Mouse (Mus musculus) gonadal fat pad, adult 2 months (tissue): ENCODE measurements around the gene Mtss1l. TPM values are rescaled to one million over a fixed set of nuclear protein-coding genes. Genes with fewer than 3 reads are reported as not detected.

Experiments used
- DNase-seq: peaks from one replicate; pipeline ENCODE4 v3.0.0-alpha.2; 2012; ENCODE audit warnings: low read depth
- polyA plus RNA-seq: library from polyadenylated mRNA; depleted of rRNA; stranded (reverse); fragments of >200 nt; gene quantifications from 2 replicates; pipeline ENCODE4 v1.2.3, GENCODE M21; 2012

Mtss1l gene
- polyA plus RNA-seq, 1 experiment, result 39.4 TPM

DNA sequence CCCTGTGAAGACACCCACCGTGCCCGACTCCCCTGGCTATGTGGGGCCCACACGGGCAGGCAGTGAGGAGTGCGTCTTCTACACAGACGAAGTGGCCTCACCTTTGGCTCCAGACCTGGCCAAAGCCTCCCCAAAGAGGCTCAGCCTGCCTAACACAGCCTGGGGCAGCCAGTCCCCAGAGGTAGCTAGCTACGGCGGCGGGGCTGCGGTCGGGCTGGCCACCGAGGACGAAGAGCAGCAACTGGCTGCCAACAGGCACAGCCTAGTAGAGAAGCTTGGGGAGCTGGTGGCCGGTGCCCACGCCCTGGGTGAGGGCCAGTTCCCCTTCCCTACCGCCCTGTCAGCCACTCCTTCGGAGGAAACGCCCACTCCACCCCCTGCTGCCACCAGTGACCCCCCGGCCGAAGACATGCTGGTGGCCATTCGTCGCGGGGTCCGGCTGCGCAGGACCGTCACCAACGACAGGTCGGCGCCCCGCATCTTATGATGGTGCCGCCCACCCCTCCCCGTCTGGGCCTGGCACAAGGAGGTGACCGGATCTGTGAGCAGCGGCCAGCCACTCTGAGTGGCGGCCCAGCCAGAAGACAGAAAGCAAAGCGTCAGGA lies 17.4 kb downstream of the Mtss1l start:
- no peak for DNase-seq

DNA sequence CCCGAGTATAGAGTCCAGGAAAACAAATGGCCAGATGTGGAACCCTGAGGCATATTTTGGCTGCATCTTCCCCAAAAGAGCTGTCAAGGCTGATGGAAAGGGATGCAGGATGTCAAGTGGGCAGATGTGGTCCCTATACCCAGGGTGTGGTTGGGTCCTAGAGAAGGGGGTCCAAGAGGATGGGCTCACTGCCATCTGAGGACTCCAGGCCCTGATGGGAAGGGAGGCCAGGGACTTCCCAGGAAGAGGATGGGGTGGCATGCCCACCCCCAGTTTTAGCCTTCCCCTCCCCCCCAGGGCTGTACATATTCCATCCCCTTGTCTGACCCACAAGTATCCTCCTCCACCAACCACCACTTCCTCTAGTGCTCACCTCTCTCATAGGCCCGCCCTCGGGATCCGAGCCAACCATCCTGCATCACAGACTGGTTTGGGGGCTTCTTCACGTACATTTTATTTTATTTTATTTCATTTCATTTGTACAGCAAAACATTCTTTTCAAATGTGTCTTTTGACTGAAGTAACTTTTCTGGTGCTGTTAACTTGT lies 19.4 kb downstream of the Mtss1l start:
- no peak for DNase-seq

DNA sequence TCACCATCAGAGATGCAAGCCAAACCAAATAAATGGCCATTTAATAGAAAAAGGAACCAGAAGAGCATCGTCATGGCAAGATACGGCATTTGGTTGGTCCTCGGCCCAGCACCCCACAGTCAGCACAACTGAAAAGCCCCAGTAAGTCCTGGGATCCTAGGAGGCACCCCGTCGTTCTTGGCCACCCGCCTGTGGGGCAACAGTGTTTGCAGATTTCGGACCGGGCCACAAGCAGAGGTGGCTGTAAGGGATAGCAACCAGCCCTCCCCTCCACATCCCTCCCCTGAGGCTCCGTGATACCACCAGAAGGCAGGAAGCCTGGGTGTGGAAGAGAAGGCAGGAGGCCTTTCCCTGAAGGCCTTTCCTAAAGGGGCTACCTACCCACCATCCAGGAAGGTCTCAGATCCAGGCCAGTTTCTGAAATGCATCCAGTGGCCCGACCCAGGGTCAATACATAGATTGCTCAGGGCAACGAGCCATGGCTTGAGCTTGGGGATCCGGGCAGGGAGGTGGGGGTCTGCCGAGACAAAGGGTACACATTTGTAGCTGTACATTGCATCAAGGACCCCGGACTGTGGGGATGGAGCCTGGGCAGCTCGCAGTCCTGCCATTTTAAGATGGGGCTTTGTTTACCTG lies 20.7 kb downstream of the Mtss1l start:
- DNase-seq, result no peak

DNA sequence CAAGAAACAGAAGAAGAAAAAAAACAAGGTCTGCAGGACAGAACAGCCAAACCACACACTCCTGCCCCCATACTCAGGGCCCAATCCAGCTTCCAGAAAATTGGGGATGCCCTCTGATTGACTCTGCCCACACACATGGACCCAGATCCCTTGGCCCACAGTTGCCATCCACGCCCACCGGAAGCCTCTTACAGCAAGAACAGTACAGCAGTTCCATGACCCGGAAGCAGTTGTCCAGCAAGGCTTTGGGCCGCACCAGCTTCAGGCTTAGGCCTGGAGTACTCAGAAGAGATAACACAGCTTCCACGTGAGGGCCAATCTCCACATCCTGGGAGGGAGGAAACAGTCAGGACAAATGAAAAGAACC lies 21.2 kb downstream of the Mtss1l start:
- DNase-seq, result no peak

DNA sequence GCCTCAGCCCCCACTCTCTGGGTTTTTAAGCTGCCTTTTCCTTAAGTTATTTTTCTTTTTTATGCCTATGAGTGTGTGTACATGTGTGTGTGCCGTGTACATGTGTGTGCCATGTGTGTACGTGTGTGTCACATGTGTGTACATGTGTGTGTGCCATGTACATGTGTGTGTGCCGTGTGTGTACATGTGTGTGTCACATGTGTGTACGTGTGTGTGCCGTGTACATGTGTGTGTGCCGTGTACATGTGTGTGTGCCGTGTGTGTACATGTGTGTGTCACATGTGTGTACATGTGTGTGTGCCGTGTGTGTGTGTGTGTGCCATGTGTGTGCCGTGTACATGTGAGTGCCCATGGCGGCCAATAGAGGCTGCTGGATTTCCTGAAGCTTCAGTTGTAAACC lies 23.9 kb downstream of the Mtss1l start:
- DNase-seq, result no peak

DNA sequence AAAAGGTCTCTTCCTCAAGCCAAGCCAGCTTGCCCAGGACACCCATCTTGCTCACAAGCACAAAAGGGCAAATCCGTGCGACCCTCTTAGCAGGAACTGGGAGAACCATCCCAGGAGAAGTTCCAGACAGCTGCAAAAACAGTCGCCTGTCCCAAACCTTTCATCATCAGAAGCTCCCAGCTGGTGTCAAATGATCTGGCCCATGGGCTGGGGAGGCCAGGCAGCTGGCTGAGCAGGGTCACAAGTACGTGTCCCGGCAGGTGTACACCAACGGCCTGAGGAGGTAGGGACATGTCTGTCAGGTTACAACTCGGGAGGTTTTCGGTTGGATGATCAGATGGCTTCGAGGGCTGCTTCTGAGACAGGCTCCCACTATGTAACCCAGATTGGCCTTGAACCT lies 25.4 kb downstream of the Mtss1l start:
- no peak for DNase-seq

DNA sequence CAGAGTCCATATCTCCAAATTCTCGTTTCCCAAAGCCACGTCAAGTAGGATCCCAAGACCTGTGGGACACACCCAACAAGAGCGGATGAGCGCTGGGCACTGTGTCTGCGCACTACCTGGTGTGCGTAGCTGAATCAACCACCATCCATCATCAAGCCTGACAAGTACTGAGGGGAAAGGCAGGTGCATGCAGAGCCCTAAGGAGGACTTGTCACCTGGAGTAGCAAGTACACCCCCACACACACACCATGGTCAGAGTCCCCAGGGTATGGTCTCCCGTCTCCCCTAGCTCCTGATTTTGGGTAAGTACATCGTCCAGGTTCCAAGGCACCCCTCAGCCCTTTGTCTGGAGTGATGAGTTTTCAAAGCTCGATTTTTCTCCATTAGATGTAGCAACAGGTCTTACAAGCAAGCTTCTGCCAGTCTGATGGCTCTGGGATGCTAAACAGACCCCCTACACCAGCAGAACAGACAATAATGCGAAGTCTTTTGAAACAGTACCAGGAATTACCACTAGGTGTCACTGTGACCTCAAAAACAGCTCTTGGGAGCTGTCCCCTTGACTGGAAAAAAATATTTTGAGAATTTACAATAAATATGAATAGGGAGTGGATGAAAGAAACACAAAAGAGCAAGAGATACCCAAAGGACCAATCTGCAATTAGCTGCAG lies 28.4 kb downstream of the Mtss1l start:
- DNase-seq, result no peak

DNA sequence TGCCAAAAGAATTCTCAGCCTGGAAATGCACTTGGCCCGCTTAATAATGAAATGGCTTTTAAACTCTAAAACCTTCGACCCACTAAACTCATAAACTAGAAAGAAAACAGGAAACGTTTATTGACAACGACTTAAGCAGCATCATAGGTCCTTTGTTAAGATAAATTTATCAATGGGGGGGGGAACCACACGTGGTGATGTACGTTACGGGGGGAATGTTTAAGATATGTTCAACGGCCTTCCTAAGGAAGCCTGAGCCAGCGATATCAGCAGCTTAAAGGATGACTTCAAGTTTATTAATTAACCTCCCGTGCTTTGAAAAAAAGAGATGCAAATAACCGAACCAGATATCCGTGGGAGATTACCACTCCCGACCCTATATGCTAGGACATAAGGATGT lies 29.0 kb downstream of the Mtss1l start:
- DNase-seq, result no peak

DNA sequence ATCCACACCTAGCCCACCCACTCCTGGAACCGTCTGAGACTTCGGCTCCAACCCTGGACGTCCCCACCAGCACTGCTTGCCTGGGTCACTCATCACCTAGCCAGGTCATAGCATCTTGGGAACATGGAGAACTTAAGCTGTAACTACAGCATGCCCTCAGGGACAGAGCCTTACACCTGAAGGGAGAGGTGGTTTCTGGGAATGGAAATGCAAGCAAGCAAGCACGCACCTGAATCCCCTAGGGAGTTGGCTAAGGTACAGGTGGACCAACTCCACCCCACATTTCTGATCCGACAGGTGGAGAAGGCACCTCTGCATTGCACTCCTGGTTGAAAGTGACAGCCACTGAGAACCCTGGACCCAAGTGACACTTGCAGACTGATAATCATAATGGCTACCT lies 30.2 kb downstream of the Mtss1l start:
- no peak for DNase-seq

DNA sequence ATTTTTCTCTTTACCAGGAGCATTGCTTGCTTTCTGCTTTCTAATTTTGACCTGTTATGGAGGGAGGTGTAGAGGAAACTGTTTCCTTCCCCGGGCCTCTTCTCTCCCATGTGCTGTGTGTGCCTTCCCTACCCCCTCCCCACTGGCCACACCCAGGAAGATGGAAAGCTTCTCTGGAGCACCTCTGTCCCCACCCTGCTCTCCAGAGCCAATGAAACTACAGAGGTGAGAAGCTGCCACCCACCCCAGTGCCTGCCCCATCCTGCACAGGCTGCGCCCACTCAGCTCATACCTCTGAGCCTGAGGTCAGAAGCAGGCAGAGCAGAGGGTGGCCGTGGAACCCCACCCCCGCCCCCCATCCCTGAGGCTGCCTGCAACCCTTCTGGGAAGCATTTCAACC lies 33.4 kb downstream of the Mtss1l start:
- no peak for DNase-seq

DNA sequence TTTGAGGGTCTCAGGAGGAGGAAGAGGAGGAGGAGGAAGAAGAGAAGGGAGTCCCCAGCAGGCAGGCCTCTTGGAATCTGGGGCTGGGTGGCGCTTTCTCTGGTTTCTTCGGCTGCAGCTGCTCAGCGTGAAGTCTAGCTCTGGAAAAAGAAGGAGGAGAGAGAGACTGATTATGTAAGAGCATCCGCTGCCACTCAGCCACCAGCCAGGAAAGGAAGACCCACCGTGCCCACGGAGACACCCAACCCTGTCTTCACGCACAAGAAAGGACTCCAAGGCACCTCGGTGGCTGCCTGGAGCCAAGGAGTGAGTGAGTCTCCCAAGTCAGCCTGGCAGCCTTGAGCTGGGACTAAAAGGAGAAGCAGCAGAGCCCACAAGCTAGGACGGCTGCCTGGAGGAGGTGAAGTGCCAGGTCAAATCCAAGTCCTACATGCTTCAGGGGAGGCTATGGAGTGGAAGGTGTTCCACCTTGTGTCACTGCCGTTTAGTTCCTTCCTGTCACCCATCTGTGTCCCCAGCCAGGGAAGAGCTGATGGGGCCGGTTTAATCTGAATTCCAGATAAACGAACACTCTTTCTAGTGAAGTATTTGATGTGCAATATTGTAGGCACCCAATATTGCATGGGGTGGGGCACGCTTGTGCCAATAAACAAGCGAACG lies 34.4 kb downstream of the Mtss1l start:
- DNase-seq, result no peak

DNA sequence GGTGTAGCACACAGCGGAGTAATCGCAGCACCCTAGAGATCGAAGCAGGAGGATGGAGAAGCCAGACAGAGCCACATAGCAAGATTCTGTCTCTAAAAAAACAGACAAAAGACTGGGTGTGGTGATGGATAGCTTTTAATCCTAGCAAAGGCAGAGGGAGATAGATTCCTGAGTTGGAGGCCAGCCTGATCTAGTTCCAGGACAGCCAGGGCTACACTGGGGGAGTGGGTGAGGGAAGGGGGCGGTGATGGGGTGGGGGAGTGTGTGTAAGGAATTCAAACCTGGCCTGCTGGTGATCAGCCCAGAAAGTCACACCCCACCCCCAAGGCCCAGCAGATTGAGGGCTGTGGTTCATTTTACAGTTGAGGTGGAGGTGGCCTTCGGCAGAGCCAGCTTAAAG lies 34.9 kb downstream of the Mtss1l start:
- no peak for DNase-seq

DNA sequence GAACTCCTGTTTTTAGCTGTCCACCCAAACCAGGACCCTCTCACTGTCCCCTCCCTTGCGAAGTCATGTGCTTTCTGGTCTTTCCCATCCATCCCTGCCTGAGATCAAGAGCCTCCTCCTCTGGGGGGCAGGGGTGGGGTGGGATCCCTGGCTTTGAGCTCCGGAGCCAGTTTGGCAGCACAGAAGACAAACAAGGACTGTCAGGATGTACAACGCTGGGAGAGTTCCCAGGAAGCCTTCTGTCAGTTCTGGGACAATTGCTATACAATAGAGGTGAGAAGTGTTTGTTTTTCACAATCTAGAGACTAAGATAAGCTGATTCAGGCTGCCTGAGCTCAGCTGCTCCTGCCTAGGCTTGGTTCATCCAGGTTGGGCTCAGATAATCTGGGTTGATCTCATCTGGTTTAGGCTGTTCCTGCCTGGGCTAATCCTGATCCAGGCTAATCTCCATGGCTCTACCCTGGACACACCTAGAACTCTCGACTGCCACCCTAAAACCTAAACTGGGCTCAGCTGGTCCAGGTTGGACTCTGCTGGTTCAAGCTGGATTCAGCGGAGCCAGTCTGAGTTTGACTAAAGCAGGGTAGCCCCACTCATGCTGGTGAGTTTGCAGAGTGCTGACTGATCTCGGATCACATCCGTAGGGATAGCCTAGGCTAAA lies 39.1 kb downstream of the Mtss1l start:
- no peak for DNase-seq

DNA sequence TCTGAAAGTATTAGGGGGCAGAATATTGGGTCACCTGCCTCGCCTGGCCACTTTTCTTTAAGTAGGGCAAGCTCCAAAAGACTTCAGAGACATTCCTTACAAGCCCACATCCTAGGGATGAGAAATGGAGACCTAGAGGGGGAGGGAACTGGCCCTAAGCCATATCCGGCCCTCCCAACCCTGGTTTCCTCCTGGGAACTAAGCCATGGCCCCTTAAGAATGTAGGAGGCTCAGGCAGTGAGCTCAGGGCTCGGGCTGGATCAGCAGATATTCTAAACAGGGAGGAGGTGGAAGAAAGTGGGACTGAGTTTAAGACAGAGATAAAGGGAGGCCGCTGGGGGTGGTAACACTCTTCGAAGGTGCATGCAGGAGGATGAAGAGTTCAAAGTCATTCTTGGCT lies 39.9 kb downstream of the Mtss1l start:
- DNase-seq, result no peak

DNA sequence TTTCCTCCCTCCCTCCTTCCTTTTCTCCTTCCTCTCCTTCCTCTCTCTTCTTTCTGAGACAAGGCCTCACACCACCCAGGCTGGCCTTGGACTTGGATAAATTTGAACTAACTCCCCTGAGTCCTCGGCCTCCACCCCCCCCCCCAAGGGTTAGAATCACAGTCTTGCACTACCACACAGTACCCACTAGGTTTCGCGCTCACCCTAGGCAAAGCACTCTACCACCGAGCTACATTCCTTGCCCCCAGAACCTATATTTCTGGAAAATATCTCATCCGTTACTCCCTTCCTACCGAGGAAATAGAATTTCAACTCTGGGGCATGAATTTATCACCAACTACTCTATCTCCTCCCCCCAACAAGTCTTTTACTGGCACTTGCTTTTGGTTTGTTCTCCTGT lies 40.7 kb downstream of the Mtss1l start:
- no peak for DNase-seq

DNA sequence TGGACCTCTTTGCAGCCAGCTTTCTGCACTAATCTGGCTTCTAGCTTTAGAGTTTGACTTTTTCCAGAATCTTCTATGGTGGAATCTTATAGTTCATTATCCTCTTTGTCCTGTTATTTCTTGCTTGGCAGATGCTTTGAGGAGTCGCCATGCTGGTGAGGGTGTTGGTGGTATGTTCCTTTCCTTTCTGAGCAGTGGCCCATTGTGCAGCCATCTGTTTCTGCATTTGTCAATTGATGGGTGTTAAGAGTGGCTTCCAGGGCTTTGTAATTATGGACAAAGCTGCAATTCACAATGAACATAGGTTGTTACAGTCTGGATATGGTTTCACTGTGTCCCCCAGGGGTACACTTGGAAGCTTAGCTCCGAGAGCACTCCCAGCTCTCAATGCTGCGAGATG lies 43.4 kb downstream of the Mtss1l start:
- no peak for DNase-seq

DNA sequence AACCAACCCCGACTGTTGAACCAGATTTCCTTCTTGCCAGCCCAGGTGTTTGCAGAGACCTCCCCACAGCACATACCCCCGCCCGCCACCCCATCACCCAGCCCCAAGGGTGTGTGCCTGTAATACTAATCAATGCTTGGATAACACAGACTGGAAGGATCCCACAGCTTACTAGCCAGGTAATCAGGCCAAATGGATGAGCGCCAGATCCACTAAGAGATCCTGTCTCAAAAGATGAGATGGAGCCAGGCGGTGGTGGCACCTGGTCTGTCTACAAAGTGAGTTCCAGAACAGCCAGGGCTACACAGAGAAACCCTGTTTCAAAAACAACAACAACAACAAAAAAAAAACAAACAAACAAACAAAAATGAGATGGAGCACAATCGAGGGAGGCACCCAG lies 46.0 kb downstream of the Mtss1l start:
- DNase-seq, result no peak

DNA sequence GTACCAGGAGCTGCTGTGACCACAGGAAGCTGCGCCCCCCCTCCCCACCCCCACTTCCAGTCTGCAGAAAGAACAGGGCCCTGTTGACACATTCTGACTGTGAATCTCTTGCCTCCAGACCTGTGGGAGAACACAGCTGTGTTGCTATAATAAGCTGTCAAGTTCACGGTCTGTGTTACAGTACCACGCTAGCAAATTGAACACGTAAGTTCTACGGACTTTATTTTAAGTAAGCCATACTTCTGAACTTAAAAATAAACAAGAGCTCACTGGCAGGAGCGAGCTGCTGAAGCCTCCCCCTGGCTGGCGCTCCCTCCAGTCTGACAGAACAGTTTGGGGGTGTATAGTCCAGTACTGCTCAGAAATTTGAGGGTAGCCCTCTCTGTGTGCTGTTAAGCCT lies 51.2 kb downstream of the Mtss1l start:
- DNase-seq, result no peak

DNA sequence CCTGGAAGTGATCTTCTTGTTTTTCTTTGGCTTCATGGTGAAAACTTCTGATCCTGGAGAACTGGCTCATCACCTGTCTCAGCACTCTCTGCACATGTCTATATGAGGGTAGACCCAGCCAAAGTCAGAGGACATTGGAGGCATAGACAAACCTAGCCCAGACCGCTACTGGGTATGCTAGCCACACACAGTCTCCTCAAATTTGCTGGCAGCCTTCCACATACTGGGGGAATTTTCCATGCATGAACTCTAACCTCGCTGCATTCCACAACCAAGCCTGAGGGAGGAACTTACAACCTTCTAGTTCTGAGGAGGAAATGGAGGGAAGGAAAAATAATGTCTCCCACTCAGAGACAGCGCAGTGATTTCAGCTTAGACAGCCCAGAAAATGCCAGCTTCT lies 52.8 kb downstream of the Mtss1l start:
- DNase-seq, result no peak

DNA sequence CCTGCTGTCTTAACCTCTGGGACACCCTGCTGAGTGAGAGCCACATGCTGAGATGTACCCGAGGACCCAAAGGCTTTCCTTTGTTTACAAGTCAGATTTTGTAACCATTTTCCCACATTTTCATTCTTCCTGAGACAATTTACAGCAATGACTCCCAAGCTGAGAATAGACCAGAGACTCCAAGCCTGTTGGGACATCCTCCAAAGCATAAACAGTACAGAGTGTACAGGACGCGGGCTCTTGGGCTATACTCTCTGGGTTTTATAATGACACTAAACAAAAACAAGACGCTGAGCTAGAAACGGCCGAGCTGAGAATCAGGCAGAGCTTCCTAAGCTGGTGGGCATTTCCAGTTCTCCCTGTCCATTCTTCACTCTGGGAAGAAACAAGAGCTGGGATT lies 53.4 kb downstream of the Mtss1l start:
- no peak for DNase-seq

DNA sequence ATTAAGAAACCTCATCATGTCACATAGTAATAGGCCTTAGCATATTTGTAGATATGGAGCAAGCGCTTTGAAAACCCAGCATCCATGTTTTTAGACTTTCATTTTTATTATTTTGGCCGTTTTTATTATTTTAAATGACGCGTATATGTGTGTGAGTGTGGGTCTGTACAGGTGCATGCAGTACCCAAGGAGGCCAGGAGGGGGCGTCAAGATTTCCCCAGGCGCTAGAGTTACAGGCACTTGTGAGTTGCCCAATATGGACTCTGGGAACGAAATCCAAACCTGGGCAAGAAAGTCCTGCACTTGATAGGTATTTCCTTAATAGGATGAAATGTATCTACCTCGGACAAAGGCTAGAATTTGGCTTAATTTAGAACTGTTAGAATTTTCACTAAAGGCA lies 54.0 kb downstream of the Mtss1l start:
- DNase-seq, result no peak

DNA sequence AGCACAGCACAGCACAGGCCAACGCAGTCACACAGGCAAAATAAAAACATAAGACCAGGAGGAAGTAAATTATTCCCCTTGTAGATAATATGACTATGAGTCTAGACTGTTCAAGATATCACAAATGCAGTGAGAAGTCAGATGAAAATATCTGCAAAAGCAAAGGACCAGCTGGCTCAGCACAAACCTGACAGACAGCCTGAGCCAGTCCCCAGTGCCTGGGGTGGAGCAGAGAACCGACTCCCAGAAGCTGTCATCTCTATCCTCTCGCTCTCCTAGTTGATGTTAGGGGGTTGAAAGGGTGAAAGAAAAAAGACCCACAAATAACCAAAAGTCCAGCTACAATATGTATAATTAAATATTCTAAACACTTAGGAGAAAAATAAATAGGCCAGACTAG lies 54.4 kb downstream of the Mtss1l start:
- no peak for DNase-seq
